Mouse (Mus musculus): ENCODE results near the gene Vinac1.

Gene Vinac1

DNA sequence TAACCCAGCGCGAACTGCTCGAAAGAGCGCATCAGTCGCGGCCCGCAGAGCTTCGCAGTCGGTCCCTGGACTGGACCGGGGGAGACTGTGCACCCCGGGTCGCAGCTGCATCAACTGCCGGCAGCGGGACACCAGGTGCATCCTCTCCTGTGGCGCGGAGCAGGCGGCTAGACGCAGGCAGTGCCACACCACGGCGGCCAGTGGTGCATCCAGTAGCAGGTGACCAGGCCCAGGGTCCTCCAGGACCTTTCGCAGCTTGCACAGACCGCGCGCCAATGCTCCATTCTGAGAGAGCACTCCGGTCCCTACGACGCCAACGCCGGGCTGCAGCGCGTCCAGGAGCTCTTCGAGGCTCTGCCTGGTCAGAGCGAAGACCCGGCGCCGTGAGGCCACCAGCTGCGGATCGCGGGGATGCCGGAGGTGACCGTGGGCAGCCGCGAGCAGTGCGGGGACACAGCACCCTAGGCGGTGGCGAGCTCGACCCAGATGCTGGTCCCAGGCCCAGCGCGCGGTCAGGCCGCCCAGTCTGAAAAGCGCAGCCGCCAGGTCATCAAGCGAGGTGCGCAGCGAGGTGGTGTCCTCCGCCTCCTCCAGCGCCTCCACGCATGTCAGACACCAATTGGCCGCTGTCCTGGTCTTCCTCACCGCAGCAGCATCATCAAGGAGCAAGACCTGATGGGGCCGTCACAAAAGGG is 8.9 kb downstream of the Vinac1 start:
- no peak for DNase-seq (ENCODE audit: low read depth, low spot score)

DNA sequence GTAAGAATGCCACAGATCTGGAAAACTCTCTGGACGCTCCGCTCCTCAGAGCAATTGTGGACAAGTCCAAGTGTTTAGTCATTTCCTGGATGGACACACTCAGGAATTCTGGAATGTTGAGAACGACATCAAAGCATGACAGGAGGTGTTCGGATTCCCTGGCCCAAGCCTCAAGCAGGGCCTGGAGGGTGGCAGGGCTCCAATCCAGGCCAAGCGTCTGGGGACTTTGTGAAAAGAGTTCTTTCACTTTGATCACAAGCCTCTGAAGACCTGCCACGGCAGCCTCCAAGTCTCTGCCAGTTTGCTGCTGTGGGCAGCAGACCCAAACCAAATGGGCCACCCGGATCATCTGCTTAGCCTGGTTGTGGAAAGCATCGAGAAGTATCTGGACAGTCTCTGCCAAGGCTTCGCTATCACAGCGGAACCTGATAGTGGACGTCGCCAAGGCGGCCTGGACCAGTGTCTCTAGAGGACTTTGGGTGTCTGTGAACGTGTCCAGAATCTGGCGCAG is 9.5 kb downstream of the Vinac1 start:
- no peak for DNase-seq (ENCODE audit: low read depth, low spot score)

DNA sequence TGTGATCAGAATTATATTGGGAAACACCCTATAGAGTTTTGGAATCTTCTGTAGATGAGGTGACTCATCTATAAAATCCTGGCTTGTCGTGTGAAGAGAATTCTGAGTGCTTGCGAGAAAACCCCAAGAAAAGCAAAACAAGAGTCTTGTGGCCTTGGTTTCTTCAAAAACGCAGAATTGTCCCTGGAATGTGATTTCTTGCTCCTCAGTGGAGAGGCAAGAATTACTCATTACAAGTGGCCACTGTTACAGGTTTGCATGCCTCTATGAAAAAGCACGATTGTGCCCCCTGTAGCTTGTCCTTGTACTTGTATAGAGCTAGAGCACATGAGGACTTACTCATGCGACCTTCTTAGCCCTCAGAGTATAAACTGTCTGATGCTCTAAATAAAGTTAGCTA is 12.6 kb downstream of the Vinac1 start:
- no peak for DNase-seq (ENCODE audit: low read depth, low spot score)

DNA sequence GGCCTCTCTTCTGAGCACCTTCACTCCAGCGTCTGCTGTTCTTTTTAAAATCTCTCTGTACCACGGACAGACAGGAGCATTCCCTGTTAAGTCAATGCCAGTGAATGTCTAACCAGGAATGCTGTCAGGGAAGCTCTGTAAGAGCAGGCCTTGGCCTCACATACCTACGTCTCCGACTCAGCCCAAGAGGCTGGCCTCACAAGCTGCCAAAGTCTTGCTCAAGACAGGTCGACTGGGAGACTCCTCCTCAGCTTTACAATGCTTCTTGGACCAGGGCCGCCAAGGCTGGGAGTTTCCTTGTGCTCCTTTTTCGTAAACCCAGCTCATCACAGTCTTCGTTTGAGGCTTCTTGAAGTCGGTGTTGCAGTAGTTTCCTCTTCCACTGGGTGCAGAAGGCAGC is 23.2 kb downstream of the Vinac1 start:
- no peak for DNase-seq (ENCODE audit: low read depth, low spot score)

DNA sequence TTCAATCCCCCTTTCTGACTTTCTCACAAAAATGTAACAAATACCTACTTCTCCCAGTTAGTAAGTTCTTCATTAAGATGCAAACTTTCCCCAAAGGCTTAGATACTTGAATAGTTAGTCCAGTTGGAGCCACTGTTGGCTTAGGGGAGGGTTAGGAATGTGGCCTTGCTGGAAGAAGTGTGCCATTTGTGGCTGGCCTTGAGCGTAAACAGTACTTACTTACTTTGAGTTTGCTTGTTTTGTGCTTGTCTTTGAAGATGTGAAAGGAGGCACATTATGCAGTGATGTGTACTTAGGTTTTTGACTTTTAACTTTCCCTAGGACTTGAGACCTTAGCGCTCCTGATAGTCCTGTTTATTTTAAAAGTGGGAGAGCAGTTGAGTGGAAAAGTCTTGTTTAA is 27.9 kb downstream of the Vinac1 start:
- no peak for DNase-seq (ENCODE audit: low read depth, low spot score)

DNA sequence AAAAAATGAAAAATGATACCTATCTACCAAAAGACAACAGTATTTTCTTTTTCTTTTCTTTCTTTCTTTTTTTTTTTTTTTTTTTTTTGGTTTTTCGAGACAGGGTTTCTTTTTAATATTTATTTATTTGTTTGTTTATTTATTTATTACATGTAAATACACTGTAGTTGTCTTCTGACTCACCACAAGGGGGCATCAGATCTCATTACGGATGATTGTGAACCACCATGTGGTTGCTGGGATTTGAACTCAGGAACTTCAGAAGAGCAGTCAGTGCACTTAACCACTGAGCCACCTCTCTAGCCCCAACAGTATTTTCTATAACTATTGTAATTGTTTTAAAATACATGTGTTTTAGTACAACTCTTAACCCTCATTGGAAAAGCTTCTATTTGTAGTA is 39.1 kb downstream of the Vinac1 start:
- peak; percentile 26 for DNase-seq (ENCODE audit: low read depth, low spot score)

DNA sequence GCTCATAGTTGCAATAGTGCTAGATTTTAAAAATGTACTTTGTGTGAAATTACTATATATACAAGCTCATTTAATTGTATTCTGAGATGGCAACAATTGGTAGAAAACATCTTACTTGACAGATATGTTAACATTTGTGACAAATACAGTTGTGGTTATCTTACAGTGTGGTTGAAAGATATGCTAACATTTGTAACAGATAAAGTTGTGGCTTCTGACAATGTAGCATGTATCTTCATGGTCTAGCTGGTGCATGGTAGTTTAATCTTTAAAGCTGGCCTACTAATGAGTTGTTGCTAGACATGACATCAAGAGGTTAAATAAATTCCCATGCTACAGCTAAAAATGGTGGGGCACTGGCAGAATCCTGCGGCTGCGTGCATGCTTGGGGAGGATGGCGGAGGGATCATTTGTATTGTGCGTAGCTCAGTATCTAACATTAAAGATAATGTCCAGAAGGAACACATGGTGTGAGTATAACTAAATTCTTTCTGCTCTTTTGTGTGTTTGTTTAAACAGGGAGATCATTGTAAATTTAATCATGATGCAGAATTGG is 41.7 kb downstream of the Vinac1 start:
- DNase-seq (ENCODE audit: low read depth, low spot score): no peak

DNA sequence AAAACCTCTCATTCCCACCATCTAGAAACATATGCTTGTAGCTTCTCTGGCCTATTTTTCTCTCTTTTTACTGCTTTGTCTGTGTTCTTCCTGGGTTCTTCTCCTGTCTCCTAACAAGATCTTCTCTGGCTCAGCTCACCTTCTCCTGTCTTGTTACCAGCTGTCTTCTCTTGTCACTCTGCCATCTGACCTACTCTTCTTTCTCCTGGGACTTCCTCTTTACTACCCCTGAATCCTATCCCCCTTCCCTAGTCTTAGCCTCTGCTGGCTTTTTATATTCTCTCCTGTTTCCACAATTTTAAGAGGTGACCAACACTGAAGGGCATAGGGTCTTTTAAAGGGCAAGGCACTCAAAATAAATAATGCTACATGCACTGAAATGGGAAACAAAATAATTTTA is 43.1 kb downstream of the Vinac1 start:
- no peak for DNase-seq (ENCODE audit: low read depth, low spot score)

DNA sequence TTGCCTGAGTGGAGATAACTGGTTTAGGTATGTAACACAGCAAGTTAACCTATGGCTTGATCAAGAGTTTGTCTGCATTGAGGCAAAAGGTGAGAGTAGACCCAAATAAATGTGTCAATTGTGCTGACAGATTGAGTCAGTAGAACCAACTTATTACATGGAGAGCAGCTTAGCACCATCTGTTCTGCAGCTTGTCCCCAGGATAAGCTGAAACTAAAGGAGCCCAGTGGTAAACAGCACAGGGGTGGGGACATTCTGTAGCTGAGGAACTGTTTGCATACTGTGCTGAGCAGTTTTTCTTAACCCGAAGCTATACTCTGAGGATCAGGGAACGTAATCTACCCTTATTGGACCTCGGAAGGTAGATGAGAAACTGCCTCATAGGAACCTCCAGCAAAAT is 63.2 kb downstream of the Vinac1 start:
- DNase-seq (ENCODE audit: low read depth, low spot score): no peak

DNA sequence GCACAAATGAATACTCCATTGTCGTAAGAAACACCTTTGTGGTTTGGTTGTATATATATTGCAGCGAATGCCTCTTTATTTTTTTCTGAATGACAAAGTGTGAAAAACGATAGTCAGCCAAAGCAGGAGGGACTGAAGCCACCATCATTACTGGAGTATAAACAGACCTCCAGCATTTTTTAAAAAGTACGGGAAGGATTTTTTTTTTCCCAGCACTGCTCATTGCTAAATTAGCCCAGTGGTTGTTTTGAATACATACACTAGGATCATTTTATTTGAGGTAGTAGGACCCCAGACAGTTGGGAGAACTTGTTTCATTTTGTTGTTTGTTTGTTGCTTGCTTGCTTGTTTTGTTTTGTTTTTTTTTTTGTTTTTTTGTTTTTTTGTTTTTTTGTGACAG is 72.4 kb downstream of the Vinac1 start:
- DNase-seq (ENCODE audit: low read depth, low spot score): no peak
